Mouse (Mus musculus) kidney, embryonic 16.5 days (tissue): ENCODE measurements around the gene Tfb2m. TPM values are rescaled to one million over a fixed set of nuclear protein-coding genes. Genes with fewer than 3 reads are reported as not detected.

ENCODE experiments used
- ATAC-seq: fragments of 200-750 bp; cut with Nextera tagmentation; 2 replicates; pipeline ENCODE4 v1.8.0; 2017; ENCODE audit warnings: moderate TSS enrichment; ENCODE audit not compliant: low FRiP score, low TSS enrichment
- H3K27ac ChIP-seq: fragments of 300-500 bp; sonication (generic); 2 replicates; pipeline ENCODE4 v1.5.1; 2014; ENCODE audit warnings: low read length
- H3K27me3 ChIP-seq: fragments of 300-500 bp; sonication (generic); 2 replicates; pipeline ENCODE4 v1.6.1; 2014; ENCODE audit warnings: low read length, control low read depth, mixed read lengths; ENCODE audit not compliant: insufficient read depth
- H3K36me3 ChIP-seq: fragments of 300-500 bp; sonication (generic); 2 replicates; pipeline ENCODE4 v1.6.1; 2014; ENCODE audit warnings: low read length, control low read depth, mixed read lengths; ENCODE audit not compliant: insufficient read depth
- H3K4me1 ChIP-seq: fragments of 300-500 bp; sonication (generic); 2 replicates; pipeline ENCODE4 v1.6.1; 2014; ENCODE audit warnings: low read length, control low read depth, mixed read lengths; ENCODE audit not compliant: insufficient read depth
- H3K4me2 ChIP-seq: fragments of 300-500 bp; sonication (generic); replicated peaks from 2 replicates; pipeline ENCODE4 v1.6.1; 2014; ENCODE audit warnings: low read depth, low read length
- H3K4me3 ChIP-seq: fragments of 300-500 bp; sonication (generic); 2 replicates; pipeline ENCODE4 v1.5.1; 2014; ENCODE audit warnings: mild to moderate bottlenecking, low read length
- H3K9ac ChIP-seq: fragments of 300-500 bp; sonication (generic); replicated peaks from 2 replicates; pipeline ENCODE4 v1.6.1; 2014; ENCODE audit warnings: low read length
- H3K9me3 ChIP-seq: fragments of 300-500 bp; sonication (generic); 2 replicates; pipeline ENCODE4 v1.6.1; 2016; ENCODE audit warnings: low read length, control low read depth
- WGBS: fragments of 180-500 bp; shearing (Covaris S2); extraction: QIAGEN DNeasy Blood & Tissue Kit; methylation state at CpG from one replicate; pipeline ENCODE4 v1.1.7; 2014; 5-methylcytosine and 5-hydroxymethylcytosine counted together
- polyA plus RNA-seq: library from polyadenylated mRNA; unstranded; fragments of >200 nt; fragmentation: Nextera tagmentation; extraction: Ambion mirVana; gene quantifications from 2 replicates; pipeline ENCODE4 v1.2.1, GENCODE M21; 2015

The Tfb2m gene
- polyA plus RNA-seq, 1 experiment from 2014 or later: 27.1 TPM

- WGBS: 21% methylated on average over 2 of the region's 2 CpGs
- no peak overlapping the region for H3K9ac ChIP-seq
- H3K4me1 ChIP-seq: peaks cover 13% of the 10 kb centered on the region
- no peaks in the 10 kb centered on the region for H3K27me3 ChIP-seq
- no peak overlapping the region for H3K4me3 ChIP-seq
- no peak overlapping the region for H3K4me2 ChIP-seq
- ATAC-seq: no peak
- H3K36me3 ChIP-seq: 0 out of 2 replicates have a peak, but pooled peaks cover 3% of the 10 kb centered on the region
- H3K9me3 ChIP-seq: no peaks in the 10 kb centered on the region
- H3K27ac ChIP-seq: no peak overlapping the region
Measured at GRCm38 (mm10) chr1:179487238-179487637, 58.8 kb downstream of the Tfb2m start.

GRCm38 (mm10) chr1:179485784-179486540, 60.1 kb downstream of the Tfb2m start:
- 0 out of 2 replicates have a peak, but pooled peaks have one; percentile 16 for ATAC-seq
- H3K9ac ChIP-seq: no peak overlapping the region
- 0 out of 2 replicates have a peak, but pooled peaks cover 3% of the 10 kb centered on the region for H3K36me3 ChIP-seq
- no peak overlapping the region for H3K4me2 ChIP-seq
- no peak overlapping the region for H3K4me3 ChIP-seq
- no peaks in the 10 kb centered on the region for H3K9me3 ChIP-seq
- no peaks in the 10 kb centered on the region for H3K27me3 ChIP-seq
- WGBS: 28% methylated on average over 3 of the region's 3 CpGs
- peak overlapping the region; percentile 40; the same call in 1 of the 2 replicates for H3K27ac ChIP-seq
- H3K4me1 ChIP-seq: peaks cover 13% of the 10 kb centered on the region

- H3K36me3 ChIP-seq: no peaks in the 10 kb centered on the region
- H3K9ac ChIP-seq: no peak overlapping the region
- H3K9me3 ChIP-seq: no peaks in the 10 kb centered on the region
- ATAC-seq: no peak
- H3K4me1 ChIP-seq: peaks cover 8% of the 10 kb centered on the region; the same call in 1 of the 2 replicates
- no peaks in the 10 kb centered on the region for H3K27me3 ChIP-seq
- WGBS: 63% methylated on average over 4 of the region's 4 CpGs
- no peak overlapping the region for H3K4me3 ChIP-seq
- H3K4me2 ChIP-seq: no peak overlapping the region
- H3K27ac ChIP-seq: no peak overlapping the region
Measured at GRCm38 (mm10) chr1:179480862-179481261, 65.2 kb downstream of the Tfb2m start.

Other genes with a start within 250 kb of the Tfb2m start
- 20.2 and 21.4 TPM in 2 replicates for gene Smyd3, start 28.2 kb downstream of the Tfb2m start, polyA plus RNA-seq
- gene Cnst, start 103 bp upstream of the Tfb2m start, polyA plus RNA-seq: 16.3 and 16.5 TPM in 2 replicates
- gene Sccpdh, start 121.9 kb upstream of the Tfb2m start, polyA plus RNA-seq: 72.8 and 76.2 TPM in 2 replicates
- gene Kif28, start 199.0 kb upstream of the Tfb2m start, polyA plus RNA-seq: not detected in 2 replicates